Mouse (Mus musculus): ENCODE results near the gene Prkar1a.

Prkar1a gene

DNA sequence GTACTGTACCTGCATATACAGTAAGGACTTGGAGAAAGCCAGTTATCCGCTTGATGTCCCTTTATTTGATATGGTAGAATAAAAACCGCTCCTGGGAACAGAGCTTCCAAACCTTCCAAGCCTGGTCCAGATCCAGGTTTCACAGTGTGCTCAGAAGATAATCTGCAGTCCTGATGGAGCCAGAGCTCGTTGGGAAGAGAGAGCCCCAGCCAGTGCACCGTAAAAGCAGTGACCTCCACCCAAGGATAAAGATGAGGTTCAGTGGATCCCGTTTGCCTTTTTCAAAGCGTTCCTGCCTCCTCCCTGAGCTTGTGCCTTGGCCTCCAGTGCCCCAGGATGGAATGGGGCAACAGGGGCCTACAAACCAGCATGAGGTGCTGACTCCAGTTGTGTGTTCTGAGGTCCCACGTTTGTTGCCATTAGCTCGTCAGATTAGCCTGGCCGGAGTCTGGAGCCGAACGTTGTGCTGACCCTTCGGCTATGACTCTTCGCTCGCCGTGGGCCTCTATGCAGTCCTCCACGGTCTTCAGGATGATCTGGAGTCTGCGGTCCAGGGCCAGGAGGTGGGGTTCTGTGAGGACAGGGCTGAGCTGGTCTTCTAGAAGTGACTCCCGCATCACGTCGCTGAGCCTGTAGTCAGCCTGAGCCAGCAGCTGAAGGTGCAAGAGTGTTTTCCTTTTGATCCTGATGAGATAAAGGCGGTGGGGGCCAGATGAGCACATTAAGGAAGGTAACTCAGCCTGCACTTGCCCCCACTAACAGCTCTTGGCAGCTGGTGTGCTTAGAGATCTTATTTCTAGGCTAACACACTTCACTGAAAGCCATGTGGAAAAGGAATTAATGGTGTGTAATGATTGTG, 23.9 kb downstream of the Prkar1a start:
- DNase-seq (ENCODE audit: low spot score), result no peak

GRCm38 (mm10) chr11:109673741-109674140, 24.5 kb downstream of the Prkar1a start:
- no peak for DNase-seq (ENCODE audit: low spot score)

- DNase-seq (ENCODE audit: low spot score), result no peak
Measured at GRCm38 (mm10) chr11:109674542-109674941, 25.3 kb downstream of the Prkar1a start.

DNA sequence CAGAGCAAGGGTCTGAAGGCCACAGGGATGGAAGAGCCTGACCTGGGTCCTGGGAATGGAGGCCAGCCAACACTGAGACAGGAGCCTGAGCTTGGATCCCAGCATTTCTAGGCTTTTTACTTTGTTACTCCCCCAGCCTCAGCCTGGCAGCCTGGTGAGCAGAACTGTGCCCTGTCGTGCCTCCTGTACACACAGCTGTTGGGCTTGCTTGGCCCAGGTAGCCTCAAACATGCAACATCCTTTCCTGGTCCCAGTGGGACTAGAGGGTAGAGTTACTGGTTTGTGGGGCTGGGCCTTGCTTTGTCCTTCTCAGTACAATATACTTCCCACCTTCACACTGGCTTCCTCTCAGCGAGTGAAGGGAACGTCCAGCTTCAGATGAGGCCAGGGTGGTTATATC, 26.0 kb downstream of the Prkar1a start:
- DNase-seq (ENCODE audit: low spot score), result no peak

DNA sequence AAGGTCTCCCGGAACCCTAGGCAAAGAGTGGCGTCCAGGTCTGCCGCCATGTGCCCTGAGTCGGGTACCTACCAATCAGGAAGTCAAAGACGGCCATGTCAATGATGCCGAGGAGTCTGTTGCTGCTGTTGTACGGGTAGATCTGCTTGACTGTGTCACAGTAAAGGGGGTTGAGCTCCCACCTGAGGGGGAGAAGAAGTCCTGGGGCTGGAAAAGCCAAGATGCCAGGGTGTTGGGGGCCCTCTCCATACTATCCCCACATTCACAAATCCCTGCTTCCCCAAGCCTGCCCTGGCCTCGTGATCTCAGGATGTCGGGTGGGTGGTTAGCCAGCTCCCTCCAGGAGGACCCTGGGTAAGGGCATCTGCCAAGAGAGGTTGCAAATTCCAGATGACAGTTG, 26.6 kb downstream of the Prkar1a start:
- DNase-seq (ENCODE audit: low spot score), result no peak

GRCm38 (mm10) chr11:109676621-109677373, 27.6 kb downstream of the Prkar1a start:
- DNase-seq (ENCODE audit: low spot score), result no peak

GRCm38 (mm10) chr11:109678291-109678690, 29.1 kb downstream of the Prkar1a start:
- DNase-seq (ENCODE audit: low spot score), result no peak

DNA sequence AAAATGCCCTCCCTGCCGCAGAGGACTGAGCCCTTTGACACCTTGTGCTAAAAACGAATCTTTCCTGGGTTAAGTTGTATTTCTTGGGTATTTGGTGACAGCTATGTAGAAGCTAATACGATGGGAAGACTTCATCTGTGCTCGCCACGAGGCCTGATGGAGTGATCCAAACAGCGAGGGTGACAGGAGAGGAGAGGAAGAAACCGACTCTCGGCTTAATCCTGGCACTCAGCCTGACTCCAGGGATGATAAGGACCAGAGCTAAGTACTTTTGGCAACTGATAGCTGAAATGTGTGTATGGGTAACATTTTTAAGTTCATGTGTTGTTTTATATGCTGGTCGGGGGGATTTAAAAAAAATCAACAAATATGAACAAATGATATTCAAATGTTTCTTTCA, 31.7 kb downstream of the Prkar1a start:
- no peak for DNase-seq (ENCODE audit: low spot score)

GRCm38 (mm10) chr11:109681556-109681955, 32.4 kb downstream of the Prkar1a start:
- no peak for DNase-seq (ENCODE audit: low spot score)

DNA sequence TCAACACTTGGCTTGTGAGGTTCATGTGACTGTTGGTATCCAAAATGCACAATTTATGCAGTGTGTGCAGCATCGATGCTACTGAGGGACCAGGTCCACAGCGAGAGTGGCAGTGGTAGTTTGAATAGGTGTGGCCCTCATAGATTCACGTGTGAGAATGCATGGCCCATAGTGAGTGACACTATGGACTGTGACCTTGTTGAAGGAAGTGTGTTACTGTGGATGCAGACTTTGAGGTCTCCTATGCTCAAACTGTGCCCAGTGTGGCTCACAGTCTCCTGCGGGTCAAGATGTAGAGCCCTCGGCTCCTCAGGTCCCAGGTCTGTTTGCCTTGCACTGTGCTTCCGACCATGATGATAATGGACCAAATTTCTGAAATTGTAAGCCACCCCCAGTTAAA, 33.0 kb downstream of the Prkar1a start:
- no peak for DNase-seq (ENCODE audit: low spot score)

- DNase-seq (ENCODE audit: low spot score), result no peak
Measured at GRCm38 (mm10) chr11:109689539-109689938, 40.3 kb downstream of the Prkar1a start.

GRCm38 (mm10) chr11:109692737-109693136, 43.5 kb downstream of the Prkar1a start:
- DNase-seq (ENCODE audit: low spot score), result no peak

DNA sequence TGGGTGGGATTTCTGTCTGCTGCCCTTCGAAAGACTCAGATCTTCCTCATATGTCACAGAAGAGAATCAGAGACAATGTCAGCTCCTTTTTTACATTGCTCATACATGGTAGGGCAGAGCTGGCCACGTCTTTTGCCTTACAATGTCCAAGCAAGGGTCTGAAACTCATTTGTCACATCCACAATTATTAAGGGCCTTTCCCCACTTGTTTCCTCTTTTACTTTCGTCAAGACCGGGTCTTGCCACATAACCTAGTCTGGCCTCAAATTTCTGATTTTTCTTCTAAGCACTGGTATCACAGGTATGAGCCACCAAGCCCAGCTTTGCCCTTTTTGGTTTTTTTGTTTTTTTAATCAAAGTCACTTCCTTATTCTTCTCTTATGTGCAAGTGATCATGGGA, 47.3 kb downstream of the Prkar1a start:
- DNase-seq (ENCODE audit: low spot score), result no peak

GRCm38 (mm10) chr11:109697089-109697643, 48.0 kb downstream of the Prkar1a start:
- no peak for DNase-seq (ENCODE audit: low spot score)

- no peak for DNase-seq (ENCODE audit: low spot score)
Measured at GRCm38 (mm10) chr11:109698740-109699139, 49.5 kb downstream of the Prkar1a start.

DNA sequence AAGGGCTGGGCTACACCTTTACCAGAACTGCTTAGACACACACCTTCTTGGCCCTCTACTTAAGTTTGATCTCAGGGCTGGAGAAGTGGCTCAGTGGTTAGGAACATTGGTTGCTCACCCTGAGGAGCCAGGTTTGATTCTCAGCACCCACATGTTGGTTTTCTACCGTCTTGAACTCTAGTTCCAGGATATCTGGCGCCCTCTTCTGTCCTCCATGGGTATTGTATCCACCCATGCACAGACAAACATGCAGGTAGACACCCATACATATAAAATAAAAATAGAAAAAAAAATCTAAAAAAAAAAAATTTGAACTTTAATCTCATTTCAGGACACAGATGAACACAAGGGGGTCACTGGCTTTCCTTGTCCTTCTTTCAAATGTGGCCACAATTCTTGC, 50.6 kb downstream of the Prkar1a start:
- DNase-seq (ENCODE audit: low spot score), result no peak

GRCm38 (mm10) chr11:109700761-109701160, 51.6 kb downstream of the Prkar1a start:
- no peak for DNase-seq (ENCODE audit: low spot score)

- DNase-seq (ENCODE audit: low spot score), result no peak
Measured at GRCm38 (mm10) chr11:109702031-109702815, 53.0 kb downstream of the Prkar1a start.

DNA sequence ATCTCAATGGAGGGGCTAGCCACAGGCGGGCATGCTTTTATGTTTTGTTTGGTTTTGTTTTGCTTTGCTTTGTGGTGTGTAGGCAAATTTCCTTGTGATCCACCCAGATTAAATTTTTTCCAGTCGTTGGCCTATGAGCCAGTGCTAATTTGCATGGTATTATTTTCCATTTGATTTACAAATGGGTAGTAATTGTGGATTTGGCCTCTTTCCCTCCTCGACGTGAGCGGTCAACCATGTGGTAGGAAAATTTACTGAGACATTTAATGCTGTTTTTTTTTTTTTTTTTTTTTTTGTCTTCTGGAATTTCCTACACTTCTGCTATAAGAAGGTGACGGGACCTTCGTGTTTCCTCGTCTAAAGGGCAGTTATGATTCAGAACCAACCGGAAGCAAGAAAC, 54.6 kb downstream of the Prkar1a start:
- DNase-seq (ENCODE audit: low spot score), result no peak

- DNase-seq (ENCODE audit: low spot score), result no peak
Measured at GRCm38 (mm10) chr11:109704311-109705205, 55.4 kb downstream of the Prkar1a start.
